Mouse (Mus musculus): ENCODE results near the gene Cd93. TPM values are rescaled to one million over a fixed set of nuclear protein-coding genes. Genes with fewer than 3 reads are reported as not detected.

The Cd93 gene
- polyA plus RNA-seq, 1 experiment from 2014 or later, result 7.4 TPM

Other genes starting within 250 kb of the Cd93 start
- gene Sstr4, start 48.2 kb downstream of the Cd93 start, polyA plus RNA-seq (2015; fragmentation: Nextera tagmentation; extraction: Ambion mirVana), result 1.6 and 2.1 TPM in 2 replicates
- 7.3 and 10.4 TPM in 2 replicates for gene Thbd, start 35.4 kb downstream of the Cd93 start, polyA plus RNA-seq (2015; fragmentation: Nextera tagmentation; extraction: Ambion mirVana)
- gene Nxt1, start 229.0 kb upstream of the Cd93 start, polyA plus RNA-seq (2015; fragmentation: Nextera tagmentation; extraction: Ambion mirVana), result 54.6 and 62.5 TPM in 2 replicates
- gene Gzf1, start 237.5 kb upstream of the Cd93 start, polyA plus RNA-seq (2015; fragmentation: Nextera tagmentation; extraction: Ambion mirVana), result 23.0 and 24.3 TPM in 2 replicates

Measured in forebrain, embryonic 16.5 days (tissue).